Mouse (Mus musculus) midbrain, embryonic 14.5 days (tissue): Measurements from ENCODE around the gene Ranbp1. TPM values are rescaled to one million over a fixed set of nuclear protein-coding genes. Genes with fewer than 3 reads are reported as not detected.

ENCODE experiments used
- ATAC-seq: fragments of 200-750 bp; cut with Nextera tagmentation; 2 replicates; pipeline ENCODE4 v1.8.0; 2017; ENCODE audit warnings: moderate number of reproducible peaks, moderate library complexity; ENCODE audit not compliant: low FRiP score, low TSS enrichment
- DNase-seq: peaks from one replicate; pipeline ENCODE4 v3.0.0-alpha.2; 2015
- H3K27ac ChIP-seq: fragments of 300-500 bp; sonication (generic); replicated peaks from 2 replicates; pipeline ENCODE4 v1.5.1; 2014; ENCODE audit warnings: mild to moderate bottlenecking, low read depth, low read length, moderate library complexity
- H3K27me3 ChIP-seq: fragments of 300-500 bp; sonication (generic); 2 replicates; pipeline ENCODE4 v1.6.1; 2014; ENCODE audit warnings: low read length, control low read depth, mixed read lengths; ENCODE audit not compliant: control insufficient read depth, insufficient read depth
- H3K36me3 ChIP-seq: fragments of 300-500 bp; sonication (generic); 2 replicates; pipeline ENCODE4 v1.6.1; 2014; ENCODE audit warnings: low read length, control low read depth; ENCODE audit not compliant: control insufficient read depth, insufficient read depth
- H3K4me1 ChIP-seq: fragments of 300-500 bp; sonication (generic); 2 replicates; pipeline ENCODE4 v1.6.1; 2014; ENCODE audit warnings: mild to moderate bottlenecking, antibody characterized with exemption, low read length, control low read depth; ENCODE audit not compliant: control insufficient read depth, insufficient read depth
- H3K4me2 ChIP-seq: fragments of 300-500 bp; sonication (generic); 2 replicates; pipeline ENCODE4 v1.6.1; 2014; ENCODE audit warnings: mild to moderate bottlenecking, low read length, moderate library complexity
- H3K4me3 ChIP-seq: fragments of 300-500 bp; sonication (generic); replicated peaks from 2 replicates; pipeline ENCODE4 v1.5.1; 2014; ENCODE audit warnings: low read depth, low read length
- H3K9ac ChIP-seq: fragments of 300-500 bp; sonication (generic); replicated peaks from 2 replicates; pipeline ENCODE4 v1.6.1; 2014; ENCODE audit warnings: mild to moderate bottlenecking, low read length, moderate library complexity
- H3K9me3 ChIP-seq: fragments of 300-500 bp; sonication (generic); 2 replicates; pipeline ENCODE4 v1.6.1; 2016; ENCODE audit warnings: low read length, control low read depth, mixed read lengths; ENCODE audit not compliant: control insufficient read depth
- WGBS: fragments of 180-500 bp; shearing (Covaris S2); extraction: QIAGEN DNeasy Blood & Tissue Kit; methylation state at CpG from one replicate; pipeline ENCODE4 v1.1.7; 2014; 5-methylcytosine and 5-hydroxymethylcytosine counted together
- polyA plus RNA-seq: library from polyadenylated mRNA; unstranded; fragments of >200 nt; fragmentation: Nextera tagmentation; extraction: Ambion mirVana; gene quantifications from 2 replicates; pipeline ENCODE4 v1.2.1, GENCODE M21; 2014

Ranbp1 gene
- polyA plus RNA-seq, 1 experiment from 2014 or later, result 451 TPM

GRCm38 (mm10) chr16:18258221-18258620, 9.7 kb upstream of the Ranbp1 start, which contains the start of gene Gm49776:
TSS of gene Gm49776 (minus strand) at chr16:18258321.
- 97% methylated on average over 2 of the region's 2 CpGs for WGBS

GRCm38 (mm10) chr16:18253866-18254265, 5.3 kb upstream of the Ranbp1 start:
- ATAC-seq (no peak), DNase-seq (no peak)
- H3K9me3 ChIP-seq, result no peaks in the 10 kb centered on the region
- WGBS, result 90% methylated on average over 1 of the region's 1 CpGs
- H3K27me3 ChIP-seq, result no peaks in the 10 kb centered on the region
- no peak overlapping the region for H3K4me3 ChIP-seq
- peaks cover 86% of the 10 kb centered on the region for H3K36me3 ChIP-seq
- no peak overlapping the region for H3K9ac ChIP-seq
- H3K27ac ChIP-seq, result no peak overlapping the region
- H3K4me1 ChIP-seq, result peaks cover 20% of the 10 kb centered on the region
- no peak overlapping the region for H3K4me2 ChIP-seq

More at GRCm38 (mm10) chr16:18258221-18258620, 9.7 kb upstream of the Ranbp1 start, which contains the start of gene Gm49776:
- Histone ChIP-seq H3K27me3 (no peaks in the 10 kb centered on the region), H3K4me1 (no peaks in the 10 kb centered on the region), H3K9ac (no peak within 1 kb of the TSS), H3K4me2 (no peak within 1 kb of the TSS), H3K4me3 (no peak within 1 kb of the TSS), H3K9me3 (no peaks in the 10 kb centered on the region), H3K27ac (no peak within 1 kb of the TSS), H3K36me3 (peaks cover 91% of the 10 kb centered on the region)
- no peak for ATAC-seq
- DNase-seq, result no peak

- WGBS, result 89% methylated on average over 6 of the region's 6 CpGs
- no peaks in the 10 kb centered on the region for H3K9me3 ChIP-seq
- no peaks in the 10 kb centered on the region for H3K27me3 ChIP-seq
- DNase-seq (no peak), ATAC-seq (no peak)
- H3K27ac ChIP-seq, result no peak overlapping the region
- H3K4me3 ChIP-seq, result no peak overlapping the region
- H3K36me3 ChIP-seq, result peaks cover 77% of the 10 kb centered on the region
- H3K9ac ChIP-seq, result no peak overlapping the region
- no peak overlapping the region for H3K4me2 ChIP-seq
- H3K4me1 ChIP-seq, result peaks cover 20% of the 10 kb centered on the region
Observed at GRCm38 (mm10) chr16:18252736-18253135, 4.2 kb upstream of the Ranbp1 start.

GRCm38 (mm10) chr16:18250828-18251790, 2.6 kb upstream of the Ranbp1 start:
- H3K4me1 ChIP-seq, result peaks cover 34% of the 10 kb centered on the region
- H3K9ac ChIP-seq, result peak overlapping the region; percentile 90
- H3K36me3 ChIP-seq, result peaks cover 71% of the 10 kb centered on the region
- H3K9me3 ChIP-seq, result no peaks in the 10 kb centered on the region
- DNase-seq (no peak), ATAC-seq (no peak)
- peak overlapping the region; percentile 95 for H3K4me2 ChIP-seq
- 0 out of 2 replicates have a peak overlapping the region, but pooled peaks have one; percentile 88 for H3K4me3 ChIP-seq
- no peaks in the 10 kb centered on the region for H3K27me3 ChIP-seq
- WGBS, result 65% methylated on average over 10 of the region's 10 CpGs
- H3K27ac ChIP-seq, result no peak overlapping the region

- WGBS, result 53% methylated on average over 4 of the region's 4 CpGs
- Histone ChIP-seq H3K4me3 (peak overlapping the region; percentile 88), H3K36me3 (peaks cover 71% of the 10 kb centered on the region), H3K4me2 (peak overlapping the region; percentile 95), H3K4me1 (peaks cover 34% of the 10 kb centered on the region), H3K27ac (no peak overlapping the region), H3K9ac (peak overlapping the region; percentile 90), H3K27me3 (no peaks in the 10 kb centered on the region), H3K9me3 (no peaks in the 10 kb centered on the region)
- no peak for DNase-seq
- no peak for ATAC-seq
Observed at GRCm38 (mm10) chr16:18250231-18250630, 1.7 kb upstream of the Ranbp1 start.

GRCm38 (mm10) chr16:18249364-18249967, 934 bp upstream of the Ranbp1 start:
- no peak; the same call in 1 of the 2 replicates for ATAC-seq
- Histone ChIP-seq H3K36me3 (peaks cover 70% of the 10 kb centered on the region), H3K4me3 (peak overlapping the region; percentile 88), H3K4me2 (peak overlapping the region; percentile 95), H3K9ac (peak overlapping the region; percentile 90), H3K27ac (peak overlapping the region; percentile 92), H3K9me3 (no peaks in the 10 kb centered on the region), H3K27me3 (no peaks in the 10 kb centered on the region), H3K4me1 (peaks cover 34% of the 10 kb centered on the region)
- WGBS, result 9% methylated on average over 27 of the region's 27 CpGs
- no peak for DNase-seq

- Histone ChIP-seq H3K27ac (peak overlapping the region; percentile 92), H3K9me3 (no peaks in the 10 kb centered on the region), H3K36me3 (peaks cover 70% of the 10 kb centered on the region), H3K4me2 (peak overlapping the region; percentile 95), H3K27me3 (no peaks in the 10 kb centered on the region), H3K4me3 (peak overlapping the region; percentile 88), H3K4me1 (peaks cover 34% of the 10 kb centered on the region), H3K9ac (peak overlapping the region; percentile 90)
- ATAC-seq (peak; percentile 9; the same call in 1 of the 2 replicates), DNase-seq (peak; percentile 57)
- under 1% methylated on average over 33 of the region's 33 CpGs for WGBS
Observed at GRCm38 (mm10) chr16:18247521-18248399, 772 bp downstream of the Ranbp1 start.

- Histone ChIP-seq H3K36me3 (peaks cover 87% of the 10 kb centered on the region), H3K27me3 (no peaks in the 10 kb centered on the region), H3K9ac (no peak overlapping the region), H3K27ac (no peak overlapping the region), H3K4me2 (no peak overlapping the region), H3K4me3 (no peak overlapping the region), H3K9me3 (no peaks in the 10 kb centered on the region), H3K4me1 (peaks cover 3% of the 10 kb centered on the region)
- no peak for DNase-seq
- no peak for ATAC-seq
- WGBS, result 92% methylated on average over 10 of the region's 10 CpGs
Observed at GRCm38 (mm10) chr16:18241581-18241980, 7.0 kb downstream of the Ranbp1 start.
